Mouse (Mus musculus): ENCODE results near the gene Rara. TPM values are rescaled to one million over a fixed set of nuclear protein-coding genes. Genes with fewer than 3 reads are reported as not detected.

Rara gene
- total RNA-seq, 2 experiments from 2014 or later = 18.3 to 26.6 TPM

DNA sequence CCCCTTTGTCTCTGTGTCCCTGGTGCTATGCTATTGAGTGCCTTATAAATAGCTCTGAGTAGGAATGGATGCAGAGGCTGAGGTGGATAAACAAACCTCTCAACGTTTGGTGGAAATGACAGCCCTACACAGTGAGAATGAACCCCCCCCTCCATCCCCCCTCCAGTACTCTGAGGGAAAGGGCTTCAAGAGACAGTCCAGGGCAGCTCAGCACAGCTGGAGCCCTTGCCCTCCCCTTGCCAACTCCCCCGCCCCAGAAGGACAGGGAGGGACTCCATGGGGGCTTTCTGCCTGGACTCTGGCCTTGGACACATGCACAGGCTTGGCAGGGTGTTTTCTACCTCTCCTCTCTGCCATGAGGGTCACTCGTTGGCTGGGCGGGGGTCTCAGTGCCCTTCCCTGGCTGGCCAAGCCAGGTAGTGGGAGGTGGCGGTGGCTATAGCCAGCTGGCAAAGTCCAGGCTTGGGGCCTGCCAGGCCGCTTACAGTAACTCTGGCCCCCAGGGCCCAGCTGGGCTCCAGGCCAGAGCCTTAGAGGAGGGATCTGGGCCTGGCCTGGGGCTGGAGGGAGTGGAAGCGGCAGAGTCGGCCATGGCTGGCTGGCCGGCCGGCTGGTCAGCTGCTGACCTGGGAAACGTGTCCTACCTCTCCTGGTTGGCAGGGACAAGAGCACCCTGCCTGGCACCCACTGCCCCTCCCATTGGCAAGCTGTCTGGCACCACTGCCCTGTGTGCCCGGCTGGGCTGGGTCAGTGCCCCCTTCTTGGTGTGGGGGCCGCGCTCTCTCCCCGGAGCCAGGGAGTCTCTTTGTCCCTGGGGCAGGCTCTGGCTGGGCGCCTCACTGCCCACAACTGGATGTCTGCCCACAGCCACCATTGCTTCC, 23.6 kb downstream of the Rara start:
- peak in 1 of 2 experiments; percentile 48 for DNase-seq (ENCODE audit: low spot score in 2 of 2)

DNA sequence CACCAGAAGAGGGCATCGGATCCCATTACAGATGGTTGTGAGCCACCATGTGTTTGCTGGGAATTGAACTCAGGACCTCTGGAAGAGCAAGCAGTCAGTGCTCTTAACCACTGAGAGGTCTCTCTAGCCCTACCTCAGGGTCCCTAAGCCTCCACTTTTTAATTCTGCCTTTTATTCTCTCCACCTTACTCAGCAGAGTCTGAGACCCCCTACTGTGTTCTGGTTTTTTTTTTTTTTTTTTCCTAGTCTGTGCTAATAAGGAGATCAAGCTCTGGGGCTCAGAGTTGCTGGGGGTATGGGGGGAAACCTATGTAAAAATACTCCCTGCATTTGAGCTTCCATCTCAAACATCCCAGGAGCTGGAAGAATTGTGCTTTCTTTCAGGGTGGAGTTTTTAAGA, 24.5 kb downstream of the Rara start:
- DNase-seq (ENCODE audit: low spot score in 2 of 2) = no peak

DNA sequence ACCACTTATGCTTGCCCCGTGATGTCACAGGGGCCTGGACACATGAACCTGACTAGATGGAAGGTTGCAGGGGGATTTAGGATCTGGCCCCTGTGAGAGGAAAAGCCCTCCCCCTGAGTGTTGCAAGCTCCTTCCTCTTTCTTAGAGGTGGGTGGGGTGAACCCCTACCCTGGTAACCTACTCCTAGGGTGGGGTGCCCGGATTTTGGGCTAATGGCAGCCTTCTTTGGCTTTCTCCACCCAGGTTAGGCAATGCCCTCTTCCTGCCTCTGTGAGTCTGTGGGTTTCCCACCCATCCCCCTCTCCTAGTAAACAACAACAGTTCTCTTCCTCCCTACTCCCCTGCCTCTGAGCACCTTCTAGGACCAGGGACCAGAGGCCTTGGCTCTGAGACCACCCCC, 25.1 kb downstream of the Rara start:
- no peak for DNase-seq (ENCODE audit: low spot score in 2 of 2)

DNA sequence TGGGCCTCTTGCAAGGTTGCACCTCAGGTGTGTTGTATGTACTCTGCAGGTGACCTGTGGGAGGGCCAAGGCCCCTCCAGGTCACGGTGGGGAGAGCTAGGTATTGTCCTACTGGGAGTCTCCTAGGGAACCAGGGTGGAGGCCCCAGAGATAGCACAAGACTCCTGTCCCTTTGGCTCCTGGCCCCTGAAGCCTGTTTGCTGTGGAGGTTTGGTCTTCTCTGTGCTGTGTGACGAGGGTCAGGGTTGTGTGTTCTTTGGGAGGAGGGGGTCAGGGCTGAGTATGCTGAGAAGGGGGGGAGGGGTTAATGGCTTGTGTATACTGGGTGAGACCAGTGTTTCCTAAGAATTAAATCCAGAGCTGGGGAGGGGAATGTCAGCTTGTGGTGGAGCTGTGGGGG, 25.7 kb downstream of the Rara start:
- DNase-seq (ENCODE audit: low spot score in 2 of 2) = no peak

DNA sequence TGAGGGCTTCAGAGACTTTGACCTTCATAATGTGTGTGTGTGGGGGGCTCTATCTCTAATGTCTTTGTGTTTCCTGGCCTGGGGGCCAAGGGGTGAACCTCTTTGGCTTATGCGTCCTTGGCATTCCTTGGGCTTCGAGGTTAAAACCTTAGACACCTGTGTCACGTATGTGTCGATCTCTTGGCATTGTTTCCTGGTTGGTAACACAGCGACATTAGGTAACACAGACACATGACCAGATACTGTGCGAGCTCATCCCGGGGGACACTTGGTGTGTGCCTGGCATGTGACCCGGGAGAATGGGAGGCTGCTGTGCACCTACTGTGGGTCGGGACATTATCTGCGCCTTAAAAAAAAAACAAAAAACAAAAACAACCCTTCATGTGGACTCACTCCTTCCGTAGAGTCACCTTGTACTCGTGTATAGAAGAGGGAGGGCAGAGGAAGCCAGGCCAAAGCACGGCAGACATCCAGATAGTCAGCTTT, 26.3 kb downstream of the Rara start:
- DNase-seq (ENCODE audit: low spot score in 2 of 2) = no peak

DNA sequence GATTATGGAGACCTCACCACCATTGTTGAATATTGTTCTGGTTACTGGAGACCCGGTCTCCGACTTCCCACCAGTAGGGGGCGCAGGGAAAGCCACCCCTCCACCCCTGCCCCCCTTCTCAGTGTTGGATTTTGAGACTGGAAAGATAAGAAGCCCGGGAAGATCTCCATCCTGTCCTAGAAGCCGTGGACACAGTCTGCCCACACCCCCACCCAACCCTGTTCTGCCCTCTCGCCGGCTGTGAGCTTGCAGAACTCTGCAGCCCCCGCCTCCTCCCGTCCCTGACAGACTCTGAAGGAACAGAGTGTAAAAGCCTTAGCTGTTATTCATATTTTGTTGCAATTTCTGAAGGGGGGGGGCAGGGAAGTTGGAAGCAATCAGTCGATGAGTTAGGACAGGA, 26.8 kb downstream of the Rara start:
- peak in 1 of 2 experiments; percentile 78 for DNase-seq (ENCODE audit: low spot score in 2 of 2)

DNA sequence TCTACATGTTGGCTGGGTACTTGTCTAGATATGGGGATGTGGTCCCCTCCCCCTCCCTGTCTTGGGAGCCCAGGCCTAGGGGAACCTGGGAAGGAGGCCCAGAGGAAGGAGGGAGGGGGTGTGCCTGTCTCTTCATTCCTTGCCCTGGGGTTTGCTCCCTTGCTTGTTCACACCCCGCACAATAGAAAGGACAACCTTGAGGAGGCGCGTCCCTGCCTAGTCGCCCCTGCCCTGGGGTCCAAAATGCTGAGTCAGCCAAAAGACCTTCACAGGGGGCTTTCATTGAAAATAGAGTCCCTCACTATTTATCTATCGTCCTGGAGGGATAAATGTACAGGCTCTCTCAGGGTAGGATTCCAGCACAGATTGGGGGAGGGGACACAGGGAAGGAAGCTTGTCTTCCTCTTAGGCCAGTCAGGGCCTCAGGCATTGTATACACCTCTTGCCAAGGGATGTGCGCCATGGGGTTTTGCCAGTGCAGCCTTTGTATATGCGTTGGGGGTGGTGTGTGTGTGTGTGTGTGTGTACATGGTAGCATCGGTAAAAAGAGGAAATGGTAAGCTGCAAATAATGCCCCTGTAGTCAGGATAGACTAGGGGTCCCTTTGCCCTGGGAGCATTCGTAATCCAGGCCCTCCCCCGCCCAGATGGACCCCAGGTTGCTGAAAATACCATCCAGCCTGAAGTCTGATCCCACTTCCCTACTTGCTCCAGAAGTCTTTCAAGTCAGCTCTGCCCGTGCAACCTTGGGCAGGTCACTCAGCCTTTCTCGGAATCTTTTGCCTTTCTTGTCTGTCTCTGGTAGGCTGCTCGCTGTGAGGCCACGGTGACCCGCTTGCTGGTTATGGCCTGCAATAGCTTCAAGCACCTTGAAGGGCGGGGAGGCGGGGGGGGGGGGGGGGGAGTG, 27.4 kb downstream of the Rara start:
- no peak for DNase-seq (ENCODE audit: low spot score in 2 of 2)

DNA sequence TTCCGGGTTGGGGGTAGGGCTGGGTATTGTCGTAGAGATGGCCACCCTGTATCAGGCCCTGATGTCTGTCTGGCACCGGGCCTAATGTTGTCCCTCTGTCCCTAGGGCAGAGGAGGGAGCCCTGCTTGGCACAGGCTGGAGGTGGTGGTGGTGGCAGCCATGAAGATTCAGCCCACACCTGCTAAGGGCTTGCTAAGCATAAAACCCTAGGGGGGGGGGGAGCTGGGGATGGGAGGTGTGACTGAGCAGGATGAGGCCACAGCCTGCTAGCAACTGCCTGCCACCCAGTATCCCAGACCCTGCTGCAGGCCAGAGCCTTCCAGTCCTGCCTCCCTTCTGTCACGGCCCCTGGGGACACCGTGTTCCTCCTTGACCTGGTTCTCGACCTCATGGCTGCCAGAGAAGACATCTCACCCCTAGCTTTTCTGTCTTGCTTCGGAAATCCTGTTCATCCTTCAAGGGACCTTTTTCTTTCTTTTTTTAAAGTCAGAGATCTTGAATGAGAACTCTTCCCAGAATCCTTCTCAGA, 28.2 kb downstream of the Rara start:
- DNase-seq (ENCODE audit: low spot score in 2 of 2) = no peak

DNA sequence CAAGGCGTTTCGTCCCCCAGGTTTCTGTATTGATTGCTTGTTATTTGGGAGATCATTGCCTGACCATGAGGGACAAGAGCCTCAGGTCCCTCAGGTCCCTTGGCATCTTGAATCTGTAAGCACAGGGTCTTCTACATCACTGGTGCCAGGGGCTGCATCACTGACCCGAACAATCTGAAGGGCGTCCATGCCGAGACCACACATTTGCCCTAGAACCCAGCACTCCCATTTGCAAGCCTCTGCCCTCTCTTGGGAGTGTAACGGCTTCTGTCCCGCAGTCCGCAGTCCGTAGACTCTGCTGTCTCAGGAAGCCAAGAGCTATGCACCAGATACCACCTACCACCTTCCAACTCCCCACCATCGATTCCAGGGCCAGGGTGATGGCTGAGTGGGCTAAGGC, 28.7 kb downstream of the Rara start:
- DNase-seq (ENCODE audit: low spot score in 2 of 2) = no peak

DNA sequence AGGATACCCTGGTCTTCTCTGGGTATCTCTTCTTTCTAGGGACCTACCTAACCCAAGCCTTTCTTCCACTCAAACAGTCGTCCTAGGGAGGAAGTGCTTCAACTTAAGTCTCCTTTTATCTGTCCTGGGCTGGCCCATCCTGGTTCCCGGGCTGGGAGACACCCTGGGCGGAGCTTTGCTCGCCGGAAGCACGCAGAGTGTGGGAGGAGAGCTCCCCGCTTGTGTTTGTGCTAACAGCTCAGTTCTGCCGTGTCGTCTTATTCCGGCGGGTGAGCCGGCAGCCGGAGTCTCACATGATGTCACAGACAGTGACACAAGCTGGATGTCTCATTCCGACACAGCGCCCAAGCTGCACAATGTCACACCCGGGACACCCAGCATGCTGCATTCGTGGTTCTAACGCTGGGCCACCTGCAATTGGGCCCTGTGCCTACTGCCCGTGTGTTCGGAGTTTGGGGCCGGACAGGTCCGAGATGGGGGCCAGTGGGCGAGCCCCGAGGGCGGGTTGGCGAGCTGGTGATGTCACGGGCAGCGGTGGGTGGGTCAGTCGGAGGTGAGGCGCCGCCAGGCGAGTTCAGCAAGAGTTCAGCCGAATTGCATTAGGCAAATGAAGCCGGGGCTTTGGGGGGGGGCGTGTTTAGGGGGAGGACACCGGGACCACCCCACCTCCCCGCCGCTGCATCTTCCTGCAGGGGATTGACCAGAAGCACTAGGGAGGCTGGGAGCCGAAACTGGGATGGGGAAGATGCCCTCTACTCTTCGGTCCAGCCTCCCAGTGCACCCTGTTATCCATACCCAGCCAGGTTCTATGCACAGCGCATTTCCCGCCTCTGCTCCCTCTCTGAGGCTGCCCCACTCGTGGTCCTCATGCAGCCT, 32.1 kb downstream of the Rara start:
- peak in 1 of 2 experiments; percentile 72 for DNase-seq (ENCODE audit: low spot score in 2 of 2)

DNA sequence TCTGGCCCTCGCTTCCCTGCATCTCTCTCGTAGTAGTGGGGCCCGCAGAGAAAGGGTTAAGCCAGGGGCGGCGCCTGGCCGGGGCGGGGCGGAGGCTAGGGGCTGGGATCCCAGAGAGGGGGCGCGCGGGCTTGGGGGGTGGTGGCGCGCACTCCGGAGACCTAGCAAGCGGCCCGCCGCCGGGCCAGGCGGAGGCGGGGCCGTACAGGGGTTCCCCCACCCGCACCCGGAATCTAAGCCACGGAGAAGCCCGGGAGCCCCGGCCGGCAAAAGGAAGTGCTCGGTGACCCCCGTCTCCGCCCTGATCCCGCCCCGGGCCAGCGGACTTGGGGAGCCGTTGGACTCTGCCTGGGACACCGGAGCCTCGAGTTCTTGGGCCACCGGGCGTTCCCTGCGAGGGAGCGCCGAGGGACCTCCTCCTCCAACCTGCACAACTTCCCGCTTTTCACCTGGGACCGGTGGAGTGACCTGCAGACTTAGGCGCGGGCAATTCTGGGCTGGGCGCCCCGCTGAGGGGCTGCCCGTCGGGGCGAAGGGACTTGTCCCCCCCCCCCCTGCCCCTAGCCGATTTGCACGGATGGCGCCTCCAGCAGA, 32.8 kb downstream of the Rara start:
- DNase-seq (ENCODE audit: low spot score in 2 of 2) = peak in 1 of 2 experiments; percentile 32

DNA sequence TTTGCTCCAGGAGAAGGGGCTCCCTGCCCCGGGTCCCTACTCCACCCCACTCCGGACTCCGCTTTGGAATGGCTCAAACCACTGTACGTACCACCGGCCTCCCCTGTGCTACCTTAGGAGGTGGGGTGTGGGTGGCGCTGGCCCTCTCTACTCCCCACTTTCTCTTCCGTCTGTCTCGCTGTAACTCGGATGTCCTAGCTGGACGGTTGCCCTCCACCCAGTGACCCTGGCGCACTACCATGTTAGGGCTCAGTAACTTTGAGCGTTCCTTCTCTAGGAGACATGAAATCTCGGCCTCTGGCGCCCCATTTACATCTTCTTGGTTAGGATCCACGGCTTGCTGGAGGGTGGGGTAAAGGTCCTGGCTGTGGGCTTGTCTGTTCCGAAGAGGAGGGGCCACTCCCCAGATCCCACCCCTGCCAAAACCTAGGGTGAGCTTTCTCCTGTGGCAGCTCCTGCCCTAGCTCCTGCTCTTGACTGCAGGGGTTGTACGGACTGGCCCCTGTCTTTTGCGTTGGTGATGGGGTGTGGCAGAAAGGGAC, 33.5 kb downstream of the Rara start:
- DNase-seq (ENCODE audit: low spot score in 2 of 2) = no peak

DNA sequence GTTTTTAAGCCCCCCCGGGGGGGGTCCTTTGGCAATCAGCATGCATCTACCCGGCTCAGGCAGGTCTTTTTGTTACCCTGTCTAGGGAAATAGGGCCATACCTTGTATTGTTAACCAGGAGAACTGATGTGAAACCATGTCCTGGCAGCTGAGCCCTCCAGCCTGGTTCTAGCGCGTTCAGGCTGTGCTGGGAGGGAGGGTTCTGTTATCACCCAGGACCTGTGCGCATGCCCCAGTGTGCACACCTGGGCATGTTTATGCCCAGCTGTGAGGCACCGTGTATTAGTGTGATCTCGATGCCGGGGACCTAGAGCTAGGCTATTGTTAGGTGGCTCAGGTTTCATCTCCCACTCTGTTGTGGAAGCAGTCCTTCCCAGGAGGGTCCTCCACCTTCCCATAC, 34.1 kb downstream of the Rara start:
- DNase-seq (ENCODE audit: low spot score in 2 of 2) = no peak

DNA sequence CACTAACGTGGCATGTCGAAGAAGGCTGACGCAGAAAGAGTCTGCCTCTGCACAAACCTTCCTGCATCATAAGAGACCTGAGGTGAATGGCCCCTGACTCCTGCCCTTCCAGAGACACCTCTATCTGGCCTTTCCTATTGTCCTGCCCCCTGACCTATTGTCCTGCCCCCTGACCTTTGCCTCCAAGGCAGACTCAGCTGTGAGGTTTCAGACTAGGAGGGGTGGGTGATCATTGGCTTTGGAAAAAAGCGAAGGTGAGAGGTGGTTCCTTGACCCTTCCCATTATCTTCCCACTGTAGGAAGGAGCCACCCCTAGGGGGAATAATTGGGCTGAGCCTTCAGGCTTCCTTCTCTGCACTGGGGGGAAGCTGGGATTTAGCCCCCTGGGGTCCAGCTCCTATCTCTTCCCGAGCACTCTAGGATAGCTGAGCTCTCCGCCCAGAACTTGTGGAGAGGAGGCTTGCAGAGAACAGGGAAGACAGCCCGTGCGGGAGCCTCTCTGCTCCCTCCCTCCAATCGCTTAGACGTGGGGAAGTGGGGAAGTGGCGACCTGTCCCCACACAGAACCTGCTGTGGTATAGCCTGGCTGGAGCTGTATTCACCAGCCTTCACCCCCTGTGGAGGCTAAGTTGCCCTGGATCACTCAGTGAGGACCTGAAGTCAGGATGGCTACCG, 34.9 kb downstream of the Rara start:
- DNase-seq (ENCODE audit: low spot score in 2 of 2) = no peak

DNA sequence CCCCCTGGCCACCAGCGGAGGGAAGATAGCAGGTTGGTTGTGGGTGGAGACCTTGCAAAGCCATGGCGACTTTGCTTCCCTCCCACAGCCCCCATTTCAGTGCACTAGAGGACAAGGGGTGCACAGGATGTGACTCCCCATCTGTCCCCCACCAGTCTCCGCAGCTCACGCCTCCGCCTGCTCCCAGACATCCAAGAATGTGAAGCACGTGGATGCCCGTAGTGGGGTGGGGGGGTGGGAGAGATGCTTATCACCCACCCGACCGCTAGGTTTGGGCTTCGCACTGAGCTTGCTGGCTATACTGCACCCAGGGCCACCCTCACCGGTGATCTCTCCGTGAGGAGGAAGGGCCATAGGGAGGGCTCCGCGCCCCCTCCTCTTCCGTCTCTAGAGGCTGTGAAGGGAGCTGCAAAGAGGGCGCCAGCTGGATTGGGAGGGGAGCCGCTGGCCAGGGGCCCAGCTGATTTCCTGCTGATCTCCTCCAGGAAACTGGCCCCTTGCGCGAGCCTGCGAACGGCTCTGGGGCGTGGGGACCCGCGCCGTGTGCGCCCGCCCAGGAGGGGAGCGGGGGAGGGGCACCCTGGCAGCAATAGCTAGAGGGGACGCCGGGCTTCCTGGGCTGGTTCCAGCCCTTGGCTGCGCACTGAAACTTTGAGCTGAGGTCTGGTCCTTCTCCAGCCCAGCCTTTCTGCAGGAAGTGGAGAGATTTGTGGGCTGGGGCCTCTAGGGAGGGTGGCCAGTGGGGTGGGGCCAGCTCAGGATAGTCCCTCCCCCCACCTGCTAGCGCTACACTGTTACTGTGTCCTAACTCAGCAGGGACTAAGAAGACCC, 35.8 kb downstream of the Rara start:
- peak in 1 of 2 experiments; percentile 41 for DNase-seq (ENCODE audit: low spot score in 2 of 2)

DNA sequence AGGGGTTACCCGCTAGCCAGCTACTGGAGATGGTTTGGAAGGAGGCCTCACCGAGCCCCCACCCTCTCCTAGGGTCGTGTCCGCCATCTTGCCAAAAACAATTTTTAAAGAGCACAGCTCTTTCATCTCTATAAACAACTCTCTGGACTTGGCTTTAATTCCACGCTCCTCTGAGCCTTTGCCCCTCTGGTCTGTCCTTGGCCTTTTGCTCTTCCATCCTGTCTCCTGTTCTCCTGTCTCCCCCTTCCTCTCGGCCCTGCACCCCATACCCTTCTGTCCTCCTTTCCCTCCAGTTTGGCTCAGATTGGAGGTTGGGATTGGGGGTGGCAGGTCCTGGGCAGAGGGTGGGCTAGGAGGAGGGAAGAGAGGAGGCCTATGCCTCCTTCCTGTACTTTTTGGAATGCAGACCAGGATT, 36.6 kb downstream of the Rara start:
- no peak for DNase-seq (ENCODE audit: low spot score in 2 of 2)

DNA sequence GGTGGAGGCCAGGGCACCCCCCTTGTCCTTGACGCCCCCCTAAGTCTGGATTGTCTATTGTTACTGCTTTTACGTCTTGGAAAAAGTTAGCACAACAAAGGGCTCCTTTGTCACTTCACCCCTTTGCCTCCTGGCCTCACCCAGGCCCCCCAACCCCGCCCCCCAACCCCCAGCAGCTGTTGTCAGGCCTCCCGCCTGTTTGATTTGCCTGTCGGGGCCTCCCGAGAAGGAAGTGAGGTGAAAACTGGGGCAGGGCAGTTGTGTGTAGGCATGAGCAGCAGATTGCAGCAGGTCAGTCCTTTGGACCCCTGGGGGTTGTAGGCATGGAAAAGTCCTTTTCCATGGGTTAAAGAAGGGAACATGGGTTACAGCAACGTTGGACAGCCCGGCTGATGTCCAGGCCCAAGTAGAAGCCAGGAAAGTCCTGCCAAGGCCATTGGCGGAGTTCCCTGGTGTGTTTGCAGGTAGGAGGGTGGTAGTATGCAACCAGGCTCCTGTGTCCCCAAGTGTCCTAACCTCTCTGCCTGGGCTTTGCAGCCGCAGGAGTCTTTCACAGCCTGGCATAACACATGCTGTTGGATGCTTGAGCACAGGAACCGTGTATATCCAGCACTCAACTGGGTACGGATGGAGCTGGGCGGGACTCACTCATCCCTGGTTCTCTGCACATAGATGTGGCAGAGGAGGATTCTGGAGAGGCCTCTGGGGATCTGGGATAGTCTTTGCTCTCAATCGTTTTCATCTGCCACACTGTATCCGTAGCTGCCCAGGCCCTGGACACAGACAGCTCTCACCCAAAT, 37.2 kb downstream of the Rara start:
- DNase-seq (ENCODE audit: low spot score in 2 of 2) = no peak
